Mouse (Mus musculus) ES-Bruce4 (cell line): Measurements from ENCODE around the gene Ruvbl2. TPM values are rescaled to one million over a fixed set of nuclear protein-coding genes. Genes with fewer than 3 reads are reported as not detected.

Experiments used
- H3K27ac ChIP-seq: 2 replicates; pipeline ENCODE4 v1.5.1; 2012; ENCODE audit warnings: low read length, inconsistent platforms; ENCODE audit not compliant: insufficient read depth
- H3K27me3 ChIP-seq: 2 replicates; pipeline ENCODE4 v1.6.1; 2012; ENCODE audit warnings: mild to moderate bottlenecking, low read length, inconsistent platforms; ENCODE audit not compliant: control insufficient read depth, poor library complexity, insufficient read depth, severe bottlenecking
- H3K36me3 ChIP-seq: 2 replicates; pipeline ENCODE4 v1.6.1; 2012; ENCODE audit warnings: inconsistent platforms, mild to moderate bottlenecking, low read length, moderate library complexity; ENCODE audit not compliant: control insufficient read depth, poor library complexity, insufficient read depth, severe bottlenecking
- H3K4me1 ChIP-seq: one replicate; pipeline ENCODE4 v1.8.1; 2011; ENCODE audit warnings: low read length; ENCODE audit not compliant: control insufficient read depth, insufficient read depth
- H3K4me3 ChIP-seq: 2 replicates; pipeline ENCODE4 v1.5.1; 2011; ENCODE audit warnings: low read depth, mild to moderate bottlenecking, low read length
- H3K9ac ChIP-seq: 2 replicates; pipeline ENCODE4 v1.6.1; 2012; ENCODE audit warnings: low read depth, mild to moderate bottlenecking, inconsistent platforms; ENCODE audit not compliant: poor library complexity, severe bottlenecking
- H3K9me3 ChIP-seq: replicated peaks from 2 replicates; pipeline ENCODE4 v1.6.1; 2012; ENCODE audit warnings: mild to moderate bottlenecking, low read length, inconsistent platforms; ENCODE audit not compliant: control insufficient read depth, poor library complexity, insufficient read depth, severe bottlenecking
- CTCF ChIP-seq: IDR thresholded peaks from one replicate; pipeline ENCODE4 v1.8.1; 2011; ENCODE audit warnings: low read depth, low read length
- EP300 ChIP-seq: IDR thresholded peaks from 2 replicates; pipeline ENCODE4 v1.6.1; 2011; ENCODE audit warnings: low read depth, low read length; ENCODE audit not compliant: insufficient read depth
- POLR2A ChIP-seq: IDR thresholded peaks from one replicate; pipeline ENCODE4 v1.8.1; 2011; ENCODE audit warnings: low read length; ENCODE audit not compliant: insufficient read depth
- polyA plus RNA-seq: library from polyadenylated mRNA; stranded (reverse); fragments of >200 nt; gene quantifications from 2 replicates; pipeline ENCODE4 v1.2.4, GENCODE M21; 2011; ENCODE audit warnings: low read depth; ENCODE audit not compliant: missing spikeins, insufficient read depth, insufficient read length

Gene Ruvbl2
- polyA plus RNA-seq, 1 experiment = 263 TPM

- no peak for TF ChIP-seq EP300
- TF ChIP-seq POLR2A = no peak
- no peak for TF ChIP-seq CTCF
- Histone ChIP-seq H3K4me1 (peaks cover 2% of the 10 kb centered on the region), H3K9me3 (no peaks in the 10 kb centered on the region), H3K9ac (no peak overlapping the region), H3K27ac (no peak overlapping the region), H3K36me3 (no peaks in the 10 kb centered on the region), H3K4me3 (no peak overlapping the region), H3K27me3 (no peaks in the 10 kb centered on the region)
Observed at GRCm38 (mm10) chr7:45408351-45408750, 29.5 kb downstream of the Ruvbl2 start.

GRCm38 (mm10) chr7:45407836-45408235, 30.1 kb downstream of the Ruvbl2 start:
- TF ChIP-seq POLR2A (no peak), CTCF (no peak), EP300 (no peak)

GRCm38 (mm10) chr7:45406157-45407156, 31.4 kb downstream of the Ruvbl2 start:
- peak overlapping the region; percentile 92 for H3K9ac ChIP-seq
- TF ChIP-seq POLR2A = peak; percentile 16
- no peak for TF ChIP-seq EP300
- peak; percentile 39 for TF ChIP-seq CTCF

More at GRCm38 (mm10) chr7:45407836-45408235, 30.1 kb downstream of the Ruvbl2 start:
- no peaks in the 10 kb centered on the region for H3K9me3 ChIP-seq
- H3K36me3 ChIP-seq = no peaks in the 10 kb centered on the region
- H3K9ac ChIP-seq = no peak overlapping the region
- no peak overlapping the region for H3K4me3 ChIP-seq
- H3K27me3 ChIP-seq = no peaks in the 10 kb centered on the region
- H3K4me1 ChIP-seq = peaks cover 2% of the 10 kb centered on the region
- no peak overlapping the region for H3K27ac ChIP-seq

GRCm38 (mm10) chr7:45405091-45406075, 32.5 kb downstream of the Ruvbl2 start, which contains the start of gene Kcna7:
Gene Kcna7 (plus strand): TSS chr7:45405653.
- Histone ChIP-seq H3K9me3 (no peaks in the 10 kb centered on the region), H3K9ac (peak within 1 kb of the TSS; percentile 92), H3K4me1 (no peaks in the 10 kb centered on the region), H3K4me3 (peak within 1 kb of the TSS; percentile 88), H3K27me3 (no peaks in the 10 kb centered on the region), H3K36me3 (no peaks in the 10 kb centered on the region), H3K27ac (peak within 1 kb of the TSS; percentile 46)
- TF ChIP-seq CTCF (peak; percentile 87), EP300 (no peak)

More at GRCm38 (mm10) chr7:45406157-45407156, 31.4 kb downstream of the Ruvbl2 start:
- H3K4me1 ChIP-seq = no peaks in the 10 kb centered on the region
- no peaks in the 10 kb centered on the region for H3K36me3 ChIP-seq
- H3K27me3 ChIP-seq = no peaks in the 10 kb centered on the region
- H3K4me3 ChIP-seq = peak overlapping the region; percentile 88
- no peak overlapping the region for H3K27ac ChIP-seq
- no peaks in the 10 kb centered on the region for H3K9me3 ChIP-seq

GRCm38 (mm10) chr7:45403532-45404261, 34.2 kb downstream of the Ruvbl2 start:
- TF ChIP-seq EP300 (no peak), CTCF (peak; percentile 63)
- H3K36me3 ChIP-seq = no peaks in the 10 kb centered on the region

More at GRCm38 (mm10) chr7:45403532-45404261, 34.2 kb downstream of the Ruvbl2 start:
- no peak overlapping the region for H3K4me3 ChIP-seq
- H3K9ac ChIP-seq = peak overlapping the region; percentile 44; the same call in 1 of the 2 replicates
- peaks cover 2% of the 10 kb centered on the region for H3K4me1 ChIP-seq
- no peaks in the 10 kb centered on the region for H3K27me3 ChIP-seq
- H3K9me3 ChIP-seq = no peaks in the 10 kb centered on the region
- H3K27ac ChIP-seq = no peak overlapping the region
